Mouse (Mus musculus) liver, adult 2 months (tissue): ENCODE results near the gene Tspan11. TPM values are rescaled to one million over a fixed set of nuclear protein-coding genes. Genes with fewer than 3 reads are reported as not detected.

Experiments
- DNase-seq: peaks from one replicate; pipeline ENCODE4 v3.0.0-alpha.2; 2011; ENCODE audit warnings: low read depth, low spot score; ENCODE audit errors: extremely low read depth
- H3K27ac ChIP-seq: fragments of 200-500 bp; replicated peaks from 2 replicates; pipeline ENCODE4 v1.5.1; 2012; ENCODE audit warnings: low read depth, mild to moderate bottlenecking, control low read depth, inconsistent platforms, low read length; ENCODE audit not compliant: insufficient read depth
- H3K27me3 ChIP-seq: fragments of 200-500 bp; 2 replicates; pipeline ENCODE4 v1.6.1; 2012; ENCODE audit warnings: mild to moderate bottlenecking, moderate library complexity, low read length, inconsistent platforms; ENCODE audit not compliant: control insufficient read depth, insufficient read depth
- H3K36me3 ChIP-seq: fragments of 200-500 bp; 2 replicates; pipeline ENCODE4 v1.6.1; 2012; ENCODE audit warnings: low read length, inconsistent platforms; ENCODE audit not compliant: control insufficient read depth, insufficient read depth
- H3K4me1 ChIP-seq: fragments of 200-500 bp; 2 replicates; pipeline ENCODE4 v1.6.1; 2011; ENCODE audit warnings: low read length; ENCODE audit not compliant: control insufficient read depth, insufficient read depth
- H3K4me3 ChIP-seq: fragments of 200-500 bp; 2 replicates; pipeline ENCODE4 v1.5.1; 2011; ENCODE audit warnings: low read depth, mild to moderate bottlenecking, control low read depth, low read length, moderate library complexity; ENCODE audit not compliant: insufficient read depth
- H3K79me2 ChIP-seq: fragments of 200-500 bp; 2 replicates; pipeline ENCODE4 v1.6.1; 2012; ENCODE audit warnings: inconsistent platforms, mild to moderate bottlenecking, low read length, moderate library complexity; ENCODE audit not compliant: control insufficient read depth, insufficient read depth
- H3K9ac ChIP-seq: fragments of 200-500 bp; 2 replicates; pipeline ENCODE4 v1.6.1; 2012; ENCODE audit warnings: low read depth, mild to moderate bottlenecking, control low read depth, inconsistent platforms, low read length
- CTCF ChIP-seq: fragments of 200-500 bp; IDR thresholded peaks from 2 replicates; pipeline ENCODE4 v1.5.1; 2011; ENCODE audit warnings: low read depth, low read length, control low read depth
- POLR2A ChIP-seq: fragments of 200-500 bp; IDR thresholded peaks from 2 replicates; pipeline ENCODE4 v1.6.1; 2011; ENCODE audit warnings: low read length, control low read depth; ENCODE audit not compliant: insufficient read depth; ENCODE audit errors: extremely low read depth
- WGBS: fragments of 180-500 bp; shearing (Covaris S2); methylation state at CpG from one replicate; pipeline ENCODE4 v1.1.7; 2018; 5-methylcytosine and 5-hydroxymethylcytosine counted together
- polyA plus RNA-seq: library from polyadenylated mRNA; depleted of rRNA; stranded (reverse); fragments of >200 nt; gene quantifications from 2 replicates; pipeline ENCODE4 v1.2.3, GENCODE M21; 2012
- total RNA-seq: library from RNA; depleted of rRNA; stranded (reverse); fragments of >200 nt; gene quantifications from 2 replicates; pipeline ENCODE4 v1.2.3, GENCODE M21; 2014

The Tspan11 gene
- total and polyA plus RNA-seq, 2 experiments = under 0.01 TPM; not detected in 1

- Histone ChIP-seq H3K27me3 (peaks cover 8% of the 10 kb centered on the region), H3K79me2 (no peaks in the 10 kb centered on the region), H3K4me3 (no peak overlapping the region), H3K36me3 (no peaks in the 10 kb centered on the region), H3K27ac (no peak overlapping the region), H3K9ac (no peak overlapping the region), H3K4me1 (no peaks in the 10 kb centered on the region)
- TF ChIP-seq POLR2A (no peak), CTCF (no peak)
- WGBS = 84% methylated on average over 3 of the region's 3 CpGs
- no peak for DNase-seq
Observed at GRCm38 (mm10) chr6:127888581-127888980, 1.2 kb downstream of the Tspan11 start.

- TF ChIP-seq CTCF (no peak), POLR2A (no peak)
- Histone ChIP-seq H3K27ac (no peak overlapping the region), H3K79me2 (no peaks in the 10 kb centered on the region), H3K9ac (no peak overlapping the region), H3K4me1 (no peaks in the 10 kb centered on the region), H3K4me3 (no peak overlapping the region), H3K27me3 (no peaks in the 10 kb centered on the region), H3K36me3 (no peaks in the 10 kb centered on the region)
- 30% methylated on average over 6 of the region's 6 CpGs for WGBS
- DNase-seq = no peak
Observed at GRCm38 (mm10) chr6:127893611-127894010, 6.2 kb downstream of the Tspan11 start.

GRCm38 (mm10) chr6:127894999-127895398 is 7.6 kb downstream of the Tspan11 start:
- 31% methylated on average over 6 of the region's 6 CpGs for WGBS
- TF ChIP-seq POLR2A = no peak
- no peak for TF ChIP-seq CTCF
- Histone ChIP-seq H3K4me1 (no peaks in the 10 kb centered on the region), H3K36me3 (no peaks in the 10 kb centered on the region), H3K79me2 (no peaks in the 10 kb centered on the region), H3K27me3 (no peaks in the 10 kb centered on the region), H3K9ac (no peak overlapping the region), H3K4me3 (no peak overlapping the region), H3K27ac (no peak overlapping the region)
- no peak for DNase-seq

GRCm38 (mm10) chr6:127896425-127896824 is 9.0 kb downstream of the Tspan11 start:
- Histone ChIP-seq H3K4me1 (no peaks in the 10 kb centered on the region), H3K27me3 (no peaks in the 10 kb centered on the region), H3K27ac (no peak overlapping the region), H3K79me2 (no peaks in the 10 kb centered on the region), H3K9ac (no peak overlapping the region), H3K4me3 (no peak overlapping the region), H3K36me3 (no peaks in the 10 kb centered on the region)
- DNase-seq = no peak
- whole genome bisulfite sequencing = 86% methylated on average over 3 of the region's 3 CpGs
- TF ChIP-seq CTCF (no peak), POLR2A (no peak)

- H3K27ac ChIP-seq = no peak overlapping the region
Observed at GRCm38 (mm10) chr6:127897342-127897741, 10.0 kb downstream of the Tspan11 start.

GRCm38 (mm10) chr6:127900062-127900461 is 12.7 kb downstream of the Tspan11 start:
- WGBS = 85% methylated on average over 6 of the region's 6 CpGs
- no peak for DNase-seq
- no peak overlapping the region for H3K9ac ChIP-seq
- H3K4me3 ChIP-seq = no peak overlapping the region
- no peaks in the 10 kb centered on the region for H3K27me3 ChIP-seq
- TF ChIP-seq POLR2A (no peak), CTCF (no peak)
- H3K36me3 ChIP-seq = no peaks in the 10 kb centered on the region
- H3K4me1 ChIP-seq = no peaks in the 10 kb centered on the region
- H3K27ac ChIP-seq = no peak overlapping the region
- H3K79me2 ChIP-seq = no peaks in the 10 kb centered on the region

More at GRCm38 (mm10) chr6:127897342-127897741, 10.0 kb downstream of the Tspan11 start:
- Histone ChIP-seq H3K79me2 (no peaks in the 10 kb centered on the region), H3K4me3 (no peak overlapping the region), H3K27me3 (no peaks in the 10 kb centered on the region), H3K4me1 (no peaks in the 10 kb centered on the region), H3K36me3 (no peaks in the 10 kb centered on the region), H3K9ac (no peak overlapping the region)
- WGBS = 96% methylated on average over 3 of the region's 3 CpGs
- no peak for DNase-seq
- TF ChIP-seq POLR2A (no peak), CTCF (no peak)
